Mouse (Mus musculus) stomach, postnatal 0 days (tissue): ENCODE measurements around the gene Ctnnd2.

Experiments
- CTCF ChIP-seq: IDR thresholded peaks from 2 replicates; pipeline ENCODE4 v1.5.1; 2016; ENCODE audit warnings: antibody characterized with exemption, low read depth, mild to moderate bottlenecking, moderate library complexity
- EP300 ChIP-seq: optimal IDR thresholded peaks from 2 replicates; pipeline ENCODE3; 2016; ENCODE audit warnings: antibody characterized with exemption

DNA sequence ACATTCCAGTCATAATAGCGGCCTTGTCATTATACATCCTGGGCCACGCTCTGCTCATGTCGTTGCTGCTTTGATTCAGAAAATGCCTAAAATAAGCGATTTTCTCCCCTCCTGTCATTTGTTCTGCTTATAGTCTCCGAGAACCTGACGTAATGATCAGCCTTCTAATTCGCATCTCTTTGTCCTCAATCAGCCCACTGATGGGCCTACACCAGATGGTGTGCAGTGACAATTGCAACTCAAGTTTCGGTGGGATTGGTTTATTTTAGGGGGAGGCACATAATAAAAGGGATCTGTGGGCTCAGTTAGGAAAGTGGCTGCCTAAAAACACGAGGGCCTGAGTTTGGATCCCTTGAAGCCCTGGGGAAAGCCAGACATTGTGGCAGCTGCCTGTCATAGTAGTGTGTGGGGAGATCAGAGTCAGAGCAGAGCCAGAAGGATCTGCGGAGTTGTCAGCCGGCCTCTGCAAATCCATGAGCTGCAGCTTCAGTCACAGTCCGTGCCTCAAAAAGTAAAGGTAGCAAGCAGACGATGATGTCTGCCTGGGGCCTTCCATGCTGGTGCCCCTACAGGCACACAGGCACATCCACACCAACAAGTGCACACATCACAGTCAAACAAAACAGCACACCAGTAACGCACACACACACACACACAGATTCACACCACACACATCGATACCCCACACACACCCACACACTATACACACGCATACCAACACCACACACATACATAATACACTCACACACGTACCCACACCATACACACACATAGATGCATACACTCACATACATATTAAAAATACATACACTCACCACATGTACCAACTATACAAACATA is 655.3 kb downstream of the Ctnnd2 start:
- TF ChIP-seq CTCF (no peak), EP300 (no peak)
